Comparison of ENCODE assay signal across 8 mouse cellular contexts in the genomic region with DNA sequence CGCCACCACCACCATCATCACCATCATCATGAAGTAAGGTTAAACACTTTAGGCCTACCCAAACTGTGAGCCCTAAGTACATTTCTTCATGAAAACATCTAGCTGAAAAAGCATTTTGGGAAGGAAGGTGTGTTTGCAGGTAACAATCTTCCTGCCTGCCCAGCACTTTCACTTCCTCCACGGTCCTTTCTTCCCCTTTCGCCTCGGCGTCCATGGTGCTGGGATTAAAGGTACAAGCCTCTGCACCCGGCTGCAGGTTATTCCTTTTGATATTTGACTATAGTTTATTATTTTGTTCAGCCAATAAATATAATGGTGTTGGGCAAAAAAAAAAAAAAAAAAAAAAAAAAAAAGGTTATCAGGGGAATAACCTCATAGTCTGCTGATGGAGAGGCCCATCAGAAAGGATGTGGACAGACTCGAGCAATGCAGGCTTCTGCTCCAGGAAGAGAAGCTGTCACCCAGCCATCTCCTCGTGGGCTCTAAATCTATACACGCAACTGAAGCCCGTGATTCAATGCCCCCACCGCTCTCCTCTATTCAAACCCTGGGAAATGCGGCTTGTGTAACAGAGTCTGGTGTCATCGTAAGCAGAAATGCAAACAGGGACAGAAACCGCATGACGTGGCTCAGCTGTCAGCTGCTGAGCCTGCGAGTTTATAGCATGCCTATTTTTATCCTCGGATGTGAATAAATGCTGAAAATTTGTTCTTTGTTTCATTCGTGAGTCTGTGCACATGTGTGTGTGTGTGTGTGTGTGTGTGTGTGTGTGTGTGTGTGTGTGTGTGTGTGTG. TPM values are rescaled to one million over a fixed set of nuclear protein-coding genes. Genes with fewer than 3 reads are reported as not detected.
DNase-seq lines count a peak whose midpoint lies in the region.

No protein-coding gene starts in this region.

- peak; percentile 26 for DNase-seq in kidney, postnatal 14 days
- no peak for DNase-seq in kidney, adult 11 months
- DNase-seq in frontal cortex, adult 2 months (ENCODE audit: extremely low spot score in 1 of 2, low spot score in 1 of 2), result peak; percentile 73
- DNase-seq in liver, result peak; percentile 23
- DNase-seq in naive thymus-derived CD4-positive, alpha-beta T cell, adult 2 months (ENCODE audit: low read depth), result peak; percentile 85
- DNase-seq in yolk sac, embryonic 10.5 days (ENCODE audit: low spot score), result peak; percentile 36
- DNase-seq in cerebellum, postnatal 25 days, result no peak
- DNase-seq in cerebellum, adult 11 months, result no peak

RNA-seq across cellular contexts. Expression of a gene that starts 56.5 kb away (rescaled TPM):
- polyA plus RNA-seq in frontal cortex, adult 2 months (2012; rRNA removed), result 43.6 and 48.2 TPM in 2 replicates

Comparison
In these comparisons a context has a peak if more than half of its experiments do, and no peak if none do; other contexts are left out.
1. DNase-seq: peak in kidney, postnatal 14 days (single experiment), frontal cortex, adult 2 months (2 of 2), liver (single experiment), naive thymus-derived CD4-positive, alpha-beta T cell, adult 2 months (single experiment) and yolk sac, embryonic 10.5 days (single experiment); none in kidney, adult 11 months (single experiment), cerebellum, postnatal 25 days (0 of 2) and cerebellum, adult 11 months (single experiment).